Mouse (Mus musculus): Measurements from ENCODE around the gene Knstrn.

- no peak for TF ChIP-seq POLR2A (IDR thresholded peaks at IDR 0.05; ENCODE audit: control insufficient read depth, low read depth, low read length)
- no peak for TF ChIP-seq CTCF (IDR thresholded peaks at IDR 0.05; ENCODE audit: control insufficient read depth, insufficient read depth, insufficient replicate concordance, low read depth, low read length)
Measured at GRCm38 (mm10) chr2:118805137-118805536, 8.7 kb upstream of the Knstrn start.
